Mouse (Mus musculus) cortical plate, adult 2 months (tissue): ENCODE results near the gene Ubr3. TPM values are rescaled to one million over a fixed set of nuclear protein-coding genes. Genes with fewer than 3 reads are reported as not detected.
A peak's percentile ranks its signal among the peaks of the same experiment; 100 is the strongest.

Source experiments
- H3K27ac ChIP-seq: fragments of 200-500 bp; 2 replicates; pipeline ENCODE4 v1.5.1; 2012; ENCODE audit warnings: low read length, control low read depth, inconsistent platforms; ENCODE audit not compliant: insufficient read depth
- H3K4me1 ChIP-seq: fragments of 200-500 bp; 2 replicates; pipeline ENCODE4 v1.6.1; 2011; ENCODE audit warnings: low read length; ENCODE audit not compliant: control insufficient read depth, insufficient read depth
- H3K4me3 ChIP-seq: fragments of 200-500 bp; 2 replicates; pipeline ENCODE4 v1.5.1; 2011; ENCODE audit warnings: mild to moderate bottlenecking, low read length, control low read depth; ENCODE audit not compliant: insufficient read depth
- CTCF ChIP-seq: fragments of 200-500 bp; IDR thresholded peaks from 2 replicates; pipeline ENCODE4 v1.5.1; 2011; ENCODE audit warnings: mild to moderate bottlenecking, control low read depth, low read length; ENCODE audit not compliant: insufficient read depth; ENCODE audit errors: extremely low read depth
- POLR2A ChIP-seq: fragments of 200-500 bp; IDR thresholded peaks from 2 replicates; pipeline ENCODE4 v1.6.1; 2011; ENCODE audit warnings: mild to moderate bottlenecking, low read length, control low read depth; ENCODE audit not compliant: insufficient read depth; ENCODE audit errors: extremely low read depth
- polyA plus RNA-seq: library from polyadenylated mRNA; depleted of rRNA; stranded (reverse); fragments of >200 nt; gene quantifications from 2 replicates; pipeline ENCODE4 v1.2.3, GENCODE M21; 2012

Gene Ubr3
- polyA plus RNA-seq, 1 experiment = 75.8 TPM

- no peaks in the 10 kb centered on the region; the same call in 1 of the 2 replicates for H3K4me1 ChIP-seq
- no peak for TF ChIP-seq POLR2A
- no peak overlapping the region for H3K4me3 ChIP-seq
- no peak overlapping the region for H3K27ac ChIP-seq
Observed at GRCm38 (mm10) chr2:69999097-69999770, 102.2 kb downstream of the Ubr3 start.

DNA sequence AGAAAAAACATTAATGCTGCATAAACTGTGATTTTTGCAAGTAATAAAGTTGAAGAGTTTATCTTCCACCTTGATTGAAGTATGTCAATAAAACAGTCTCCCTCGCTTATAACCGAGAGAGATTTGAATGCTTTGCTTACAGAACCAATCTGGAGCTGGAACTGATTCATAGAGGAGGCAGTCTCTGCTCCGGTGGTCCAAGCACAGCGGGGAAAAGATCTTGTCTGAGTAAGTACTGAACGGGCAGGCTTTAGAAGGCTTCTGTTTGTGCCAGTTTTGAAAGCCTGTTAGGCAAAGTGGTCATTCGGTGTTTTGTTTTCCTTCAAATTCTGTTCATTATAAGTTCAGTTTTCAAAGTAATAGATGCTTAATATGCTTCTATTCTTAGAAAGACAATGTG is 103.3 kb downstream of the Ubr3 start:
- H3K4me3 ChIP-seq = no peak overlapping the region
- no peak for TF ChIP-seq CTCF
- no peak for TF ChIP-seq POLR2A
- H3K4me1 ChIP-seq = no peaks in the 10 kb centered on the region
- no peak overlapping the region for H3K27ac ChIP-seq

- Histone ChIP-seq H3K27ac (no peak overlapping the region), H3K4me3 (no peak overlapping the region), H3K4me1 (peaks cover 4% of the 10 kb centered on the region)
- TF ChIP-seq POLR2A = no peak
- no peak for TF ChIP-seq CTCF
Observed at GRCm38 (mm10) chr2:70006492-70006891, 109.4 kb downstream of the Ubr3 start.

GRCm38 (mm10) chr2:70012941-70013340 is 115.9 kb downstream of the Ubr3 start:
- TF ChIP-seq POLR2A (no peak), CTCF (no peak)
- Histone ChIP-seq H3K4me1 (no peaks in the 10 kb centered on the region), H3K4me3 (no peak overlapping the region), H3K27ac (no peak overlapping the region)

GRCm38 (mm10) chr2:70018236-70018635 is 121.2 kb downstream of the Ubr3 start:
- H3K4me3 ChIP-seq = no peak overlapping the region
- no peak overlapping the region for H3K27ac ChIP-seq
- TF ChIP-seq CTCF (no peak), POLR2A (no peak)
- no peaks in the 10 kb centered on the region for H3K4me1 ChIP-seq

DNA sequence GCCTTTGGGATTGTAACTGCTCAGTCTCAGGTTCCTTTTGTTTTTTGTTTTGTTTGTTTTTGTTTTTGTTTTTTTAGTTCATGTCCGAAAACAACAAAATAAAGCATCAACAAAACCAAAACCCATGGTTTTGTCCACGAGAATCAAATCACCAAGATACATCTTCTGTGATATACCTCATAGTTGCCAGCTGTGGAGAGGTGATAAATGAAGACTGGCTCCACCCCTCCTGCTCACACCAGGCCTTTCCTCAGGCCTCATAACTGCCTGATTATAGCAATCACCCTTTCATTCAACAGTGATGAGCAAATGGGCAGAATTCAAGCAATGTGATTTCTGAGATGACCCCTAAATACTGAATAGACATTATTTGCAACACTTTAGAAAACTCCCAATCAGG is 127.4 kb downstream of the Ubr3 start:
- no peak for TF ChIP-seq POLR2A
- TF ChIP-seq CTCF = no peak
- Histone ChIP-seq H3K4me1 (peaks cover 4% of the 10 kb centered on the region; the same call in 1 of the 2 replicates), H3K27ac (no peak overlapping the region), H3K4me3 (no peak overlapping the region)

- Histone ChIP-seq H3K27ac (no peak overlapping the region; the same call in 1 of the 2 replicates), H3K4me1 (peaks cover 4% of the 10 kb centered on the region; the same call in 1 of the 2 replicates), H3K4me3 (no peak overlapping the region)
- TF ChIP-seq CTCF (no peak), POLR2A (no peak)
Observed at GRCm38 (mm10) chr2:70025711-70026110, 128.7 kb downstream of the Ubr3 start.

DNA sequence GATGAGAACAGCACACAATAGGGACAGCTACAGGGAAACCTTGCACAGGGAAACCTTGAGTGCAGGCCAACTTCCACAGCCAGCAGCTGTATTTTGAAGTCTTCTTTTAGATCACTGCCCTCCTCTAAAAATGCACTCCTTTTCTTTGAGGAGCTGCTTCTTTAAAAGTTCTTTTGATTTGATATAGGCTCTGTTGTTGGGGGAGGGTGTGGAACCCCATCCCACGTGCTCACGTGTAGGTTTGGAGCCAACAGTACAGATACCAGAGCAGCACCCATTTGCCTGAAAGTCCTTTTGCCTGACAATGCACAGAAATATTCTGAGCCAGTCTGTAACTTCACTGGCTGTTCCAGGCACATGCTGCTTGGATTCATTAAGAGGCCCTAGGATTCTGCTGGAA is 134.4 kb downstream of the Ubr3 start:
- no peaks in the 10 kb centered on the region for H3K4me1 ChIP-seq
- no peak overlapping the region for H3K4me3 ChIP-seq
- no peak overlapping the region for H3K27ac ChIP-seq
- no peak for TF ChIP-seq CTCF
- TF ChIP-seq POLR2A = no peak

DNA sequence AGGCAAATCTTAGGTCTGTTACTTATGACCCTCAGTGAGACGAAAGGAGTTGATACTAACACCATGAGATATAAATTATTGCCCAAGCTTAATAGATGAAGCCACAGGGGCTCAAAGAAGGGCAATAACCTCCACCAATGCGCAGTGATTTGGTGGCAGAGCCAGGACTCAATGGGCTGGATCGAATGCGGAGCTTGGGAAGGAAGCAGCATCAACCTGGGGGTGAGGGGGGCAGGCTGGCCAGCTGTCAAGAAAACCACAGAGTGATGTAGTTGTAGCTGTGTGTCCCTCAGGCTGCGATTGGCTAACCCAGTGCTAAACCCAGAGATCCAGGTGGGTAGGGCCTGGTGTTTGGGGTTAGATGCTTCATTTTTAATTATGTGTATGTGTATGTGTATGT is 137.8 kb downstream of the Ubr3 start:
- Histone ChIP-seq H3K4me3 (no peak overlapping the region), H3K27ac (no peak overlapping the region), H3K4me1 (no peaks in the 10 kb centered on the region)
- TF ChIP-seq CTCF (no peak), POLR2A (no peak)

GRCm38 (mm10) chr2:70035358-70035757 is 138.3 kb downstream of the Ubr3 start:
- Histone ChIP-seq H3K4me3 (no peak overlapping the region), H3K4me1 (no peaks in the 10 kb centered on the region), H3K27ac (no peak overlapping the region)
- TF ChIP-seq POLR2A = no peak

GRCm38 (mm10) chr2:70037221-70037620 is 140.2 kb downstream of the Ubr3 start:
- H3K4me1 ChIP-seq = no peaks in the 10 kb centered on the region
- H3K4me3 ChIP-seq = no peak overlapping the region
- TF ChIP-seq POLR2A (no peak), CTCF (peak; percentile 23; the same call in 1 of the 2 replicates)
- no peak overlapping the region for H3K27ac ChIP-seq
